Mouse (Mus musculus) hindbrain, embryonic 11.5 days (tissue): ENCODE data around the gene Zbtb8a. TPM values are rescaled to one million over a fixed set of nuclear protein-coding genes. Genes with fewer than 3 reads are reported as not detected.
"Not testable (repeated sequence)": the region's sequence is repeated elsewhere in the genome, so short reads cannot be mapped to it uniquely, and the experiment has no call there.

Source experiments
- ATAC-seq: fragments of 200-750 bp; cut with Nextera tagmentation; 2 replicates; pipeline ENCODE4 v1.8.0; 2017; ENCODE audit warnings: mild to moderate bottlenecking, moderate TSS enrichment, moderate library complexity; ENCODE audit not compliant: low FRiP score
- DNase-seq: peaks from one replicate; pipeline ENCODE4 v3.0.0-alpha.2; 2015; ENCODE audit warnings: low spot score
- H3K27ac ChIP-seq: fragments of 300-500 bp; sonication (generic); 2 replicates; pipeline ENCODE4 v1.5.1; 2014; ENCODE audit warnings: mild to moderate bottlenecking, low read depth, low read length
- H3K27me3 ChIP-seq: fragments of 300-500 bp; sonication (generic); 2 replicates; pipeline ENCODE4 v1.6.1; 2014; ENCODE audit warnings: mild to moderate bottlenecking, low read length, moderate library complexity, mixed read lengths; ENCODE audit not compliant: control insufficient read depth, insufficient read depth
- H3K36me3 ChIP-seq: fragments of 300-500 bp; sonication (generic); 2 replicates; pipeline ENCODE4 v1.6.1; 2014; ENCODE audit warnings: mild to moderate bottlenecking, low read length, moderate library complexity, mixed read lengths; ENCODE audit not compliant: control insufficient read depth, insufficient read depth
- H3K4me1 ChIP-seq: fragments of 300-500 bp; sonication (generic); replicated peaks from 2 replicates; pipeline ENCODE4 v1.6.1; 2014; ENCODE audit warnings: low read length, mixed read lengths; ENCODE audit not compliant: control insufficient read depth, insufficient read depth
- H3K4me2 ChIP-seq: fragments of 300-500 bp; sonication (generic); replicated peaks from 2 replicates; pipeline ENCODE4 v1.6.1; 2014; ENCODE audit warnings: mild to moderate bottlenecking, low read depth, low read length
- H3K4me3 ChIP-seq: fragments of 300-500 bp; sonication (generic); 2 replicates; pipeline ENCODE4 v1.5.1; 2014; ENCODE audit warnings: low read depth, low read length
- H3K9ac ChIP-seq: fragments of 300-500 bp; sonication (generic); 2 replicates; pipeline ENCODE4 v1.6.1; 2014; ENCODE audit warnings: low read depth, low read length
- H3K9me3 ChIP-seq: fragments of 300-500 bp; sonication (generic); 2 replicates; pipeline ENCODE4 v1.6.1; 2016; ENCODE audit warnings: low read length; ENCODE audit not compliant: control insufficient read depth
- WGBS: fragments of 180-500 bp; shearing (Covaris S2); extraction: QIAGEN DNeasy Blood & Tissue Kit; methylation state at CpG from one replicate; pipeline ENCODE4 v1.1.7; 2014; 5-methylcytosine and 5-hydroxymethylcytosine counted together
- polyA plus RNA-seq: library from polyadenylated mRNA; unstranded; fragments of >200 nt; fragmentation: Nextera tagmentation; extraction: Ambion mirVana; gene quantifications from 2 replicates; pipeline ENCODE4 v1.2.1, GENCODE M21; 2014

The Zbtb8a gene
- polyA plus RNA-seq, 1 experiment from 2014 or later: 11.5 TPM

GRCm38 (mm10) chr4:129373202-129373976 is 4.5 kb downstream of the Zbtb8a start:
- Histone ChIP-seq H3K27me3 (no peaks in the 10 kb centered on the region; the same call in 1 of the 2 replicates), H3K36me3 (no peaks in the 10 kb centered on the region), H3K27ac (no peak overlapping the region), H3K9me3 (no peaks in the 10 kb centered on the region), H3K4me3 (no peak overlapping the region), H3K4me2 (no peak overlapping the region), H3K4me1 (no peaks in the 10 kb centered on the region), H3K9ac (no peak overlapping the region)
- DNase-seq: no peak
- WGBS: 49% methylated on average over 8 of the region's 8 CpGs
- no peak for ATAC-seq

GRCm38 (mm10) chr4:129371391-129371790 is 6.5 kb downstream of the Zbtb8a start:
- no peaks in the 10 kb centered on the region; the same call in 1 of the 2 replicates for H3K27me3 ChIP-seq
- DNase-seq (no peak), ATAC-seq (no peak)
- H3K9me3 ChIP-seq: no peaks in the 10 kb centered on the region
- H3K9ac ChIP-seq: no peak overlapping the region
- H3K4me3 ChIP-seq: no peak overlapping the region
- 93% methylated on average over 3 of the region's 3 CpGs for WGBS
- no peaks in the 10 kb centered on the region for H3K36me3 ChIP-seq
- H3K4me1 ChIP-seq: no peaks in the 10 kb centered on the region
- H3K27ac ChIP-seq: no peak overlapping the region
- no peak overlapping the region for H3K4me2 ChIP-seq

- no peak overlapping the region for H3K9ac ChIP-seq
- DNase-seq (no peak), ATAC-seq (no peak)
- H3K36me3 ChIP-seq: no peaks in the 10 kb centered on the region
- H3K27ac ChIP-seq: no peak overlapping the region
- WGBS: 94% methylated on average over 5 of the region's 5 CpGs
- H3K4me3 ChIP-seq: no peak overlapping the region
- no peak overlapping the region for H3K4me2 ChIP-seq
- no peaks in the 10 kb centered on the region for H3K27me3 ChIP-seq
- H3K9me3 ChIP-seq: no peaks in the 10 kb centered on the region
- no peaks in the 10 kb centered on the region for H3K4me1 ChIP-seq
Measured at GRCm38 (mm10) chr4:129365224-129365623, 12.7 kb downstream of the Zbtb8a start.

GRCm38 (mm10) chr4:129364379-129364778 is 13.5 kb downstream of the Zbtb8a start:
- Histone ChIP-seq H3K27me3 (no peaks in the 10 kb centered on the region), H3K9me3 (no peaks in the 10 kb centered on the region), H3K4me1 (no peaks in the 10 kb centered on the region), H3K36me3 (no peaks in the 10 kb centered on the region), H3K4me2 (no peak overlapping the region), H3K27ac (no peak overlapping the region), H3K4me3 (no peak overlapping the region), H3K9ac (no peak overlapping the region)
- DNase-seq (no peak), ATAC-seq (no peak)
- WGBS: 90% methylated on average over 3 of the region's 3 CpGs

- DNase-seq: no peak
- H3K27ac ChIP-seq: no peak overlapping the region
- WGBS: 95% methylated on average over 9 of the region's 9 CpGs
- no peak for ATAC-seq
- no peak overlapping the region for H3K9ac ChIP-seq
- no peaks in the 10 kb centered on the region for H3K9me3 ChIP-seq
- no peak overlapping the region for H3K4me2 ChIP-seq
- H3K4me1 ChIP-seq: no peaks in the 10 kb centered on the region
- no peaks in the 10 kb centered on the region for H3K27me3 ChIP-seq
- no peak overlapping the region for H3K4me3 ChIP-seq
- no peaks in the 10 kb centered on the region for H3K36me3 ChIP-seq
Measured at GRCm38 (mm10) chr4:129363463-129363862, 14.5 kb downstream of the Zbtb8a start.

- H3K9ac ChIP-seq: no peak overlapping the region
- no peaks in the 10 kb centered on the region for H3K4me1 ChIP-seq
- H3K27ac ChIP-seq: no peak overlapping the region
- no peak overlapping the region for H3K4me3 ChIP-seq
- ATAC-seq: no peak
- no peaks in the 10 kb centered on the region for H3K9me3 ChIP-seq
- H3K36me3 ChIP-seq: no peaks in the 10 kb centered on the region
- H3K4me2 ChIP-seq: no peak overlapping the region
- 81% methylated on average over 5 of the region's 5 CpGs for WGBS
- no peaks in the 10 kb centered on the region for H3K27me3 ChIP-seq
- DNase-seq: no peak
Measured at GRCm38 (mm10) chr4:129362771-129363170, 15.1 kb downstream of the Zbtb8a start.

GRCm38 (mm10) chr4:129362238-129362637 is 15.7 kb downstream of the Zbtb8a start:
- 92% methylated on average over 3 of the region's 3 CpGs for WGBS
- H3K27ac ChIP-seq, H3K9ac ChIP-seq, H3K4me3 ChIP-seq, ATAC-seq, H3K4me2 ChIP-seq, H3K27me3 ChIP-seq, H3K9me3 ChIP-seq, H3K36me3 ChIP-seq, DNase-seq, H3K4me1 ChIP-seq: not testable (repeated sequence)

- ATAC-seq (no peak), DNase-seq (no peak)
- Histone ChIP-seq H3K27ac (no peak overlapping the region), H3K27me3 (no peaks in the 10 kb centered on the region), H3K4me1 (no peaks in the 10 kb centered on the region), H3K9me3 (no peaks in the 10 kb centered on the region), H3K36me3 (no peaks in the 10 kb centered on the region), H3K9ac (no peak overlapping the region), H3K4me3 (no peak overlapping the region), H3K4me2 (no peak overlapping the region)
- WGBS: 91% methylated on average over 15 of the region's 15 CpGs
Measured at GRCm38 (mm10) chr4:129357613-129358163, 20.2 kb downstream of the Zbtb8a start.

GRCm38 (mm10) chr4:129354236-129354635 is 23.7 kb downstream of the Zbtb8a start:
- H3K27ac ChIP-seq: no peak overlapping the region
- H3K4me3 ChIP-seq: no peak overlapping the region
- H3K4me2 ChIP-seq: no peak overlapping the region
- no peak overlapping the region for H3K9ac ChIP-seq
- no peaks in the 10 kb centered on the region for H3K9me3 ChIP-seq
- H3K36me3 ChIP-seq: no peaks in the 10 kb centered on the region
- no peak for DNase-seq
- ATAC-seq: no peak
- no peaks in the 10 kb centered on the region for H3K27me3 ChIP-seq
- WGBS: 90% methylated on average over 15 of the region's 15 CpGs
- H3K4me1 ChIP-seq: no peaks in the 10 kb centered on the region
